Mouse (Mus musculus) cerebellum, adult 9-10 months (tissue): ENCODE data around the gene Btd.
A peak's percentile ranks its signal among the peaks of the same experiment; 100 is the strongest.
"Not testable (repeated sequence)": the region's sequence is repeated elsewhere in the genome, so short reads cannot be mapped to it uniquely, and the experiment has no call there.

ENCODE experiments used
- DNase-seq: peaks from one replicate; pipeline ENCODE4 v3.0.0; 2022

Btd gene

GRCm38 (mm10) chr14:31640890-31641505, at the start of gene Btd, which contains the start of gene Hacl1:
Btd (plus strand) TSS chr14:31641028.
Hacl1 (minus strand) TSS chr14:31641286.
- peak; percentile 88 for DNase-seq

GRCm38 (mm10) chr14:31591243-31591642, 49.6 kb upstream of the Btd start, which contains the start of gene Colq:
Colq (minus strand) TSS chr14:31591343.
- no peak for DNase-seq

- DNase-seq = no peak
These were observed 47.8 kb upstream of the Btd start for GRCm38 (mm10) chr14:31593036-31593435.

- DNase-seq = no peak
These were observed 46.1 kb upstream of the Btd start for GRCm38 (mm10) chr14:31594693-31595092.

GRCm38 (mm10) chr14:31596408-31596807, 44.4 kb upstream of the Btd start:
- no peak for DNase-seq

GRCm38 (mm10) chr14:31597446-31597845, 43.4 kb upstream of the Btd start:
- DNase-seq = no peak

GRCm38 (mm10) chr14:31601908-31602615, 38.8 kb upstream of the Btd start:
- no peak for DNase-seq

- DNase-seq = not testable (repeated sequence)
These were observed 38.2 kb upstream of the Btd start for GRCm38 (mm10) chr14:31602616-31602979.

GRCm38 (mm10) chr14:31604916-31605315, 35.9 kb upstream of the Btd start:
- DNase-seq = peak; percentile 20

- DNase-seq = no peak
These were observed 35.3 kb upstream of the Btd start for GRCm38 (mm10) chr14:31605514-31605913.

- DNase-seq = no peak
These were observed 28.8 kb upstream of the Btd start for GRCm38 (mm10) chr14:31611986-31612385.

GRCm38 (mm10) chr14:31613671-31614070, 27.2 kb upstream of the Btd start:
- no peak for DNase-seq

- DNase-seq = no peak
These were observed 23.6 kb upstream of the Btd start for GRCm38 (mm10) chr14:31617204-31617603.

- no peak for DNase-seq
These were observed 22.8 kb upstream of the Btd start for GRCm38 (mm10) chr14:31617997-31618396.

GRCm38 (mm10) chr14:31620591-31621223, 20.1 kb upstream of the Btd start:
- DNase-seq = no peak

GRCm38 (mm10) chr14:31622748-31623147, 18.1 kb upstream of the Btd start:
- no peak for DNase-seq

- DNase-seq = no peak
These were observed 10.2 kb upstream of the Btd start for GRCm38 (mm10) chr14:31630677-31631076.

GRCm38 (mm10) chr14:31640346-31640889, 410 bp upstream of the Btd start, which contains the start of gene Gm49387:
Gm49387 (minus strand) TSS chr14:31640878.
- DNase-seq = no peak

- DNase-seq = no peak
These were observed 803 bp downstream of the Btd start for GRCm38 (mm10) chr14:31641506-31642155.

GRCm38 (mm10) chr14:31644183-31644830, 3.5 kb downstream of the Btd start:
- no peak for DNase-seq

GRCm38 (mm10) chr14:31644931-31645547, 4.2 kb downstream of the Btd start:
- no peak for DNase-seq

GRCm38 (mm10) chr14:31645920-31646319, 5.1 kb downstream of the Btd start:
- DNase-seq = no peak
